26 mouse cellular contexts compared by ENCODE assay signal in the genomic region with DNA sequence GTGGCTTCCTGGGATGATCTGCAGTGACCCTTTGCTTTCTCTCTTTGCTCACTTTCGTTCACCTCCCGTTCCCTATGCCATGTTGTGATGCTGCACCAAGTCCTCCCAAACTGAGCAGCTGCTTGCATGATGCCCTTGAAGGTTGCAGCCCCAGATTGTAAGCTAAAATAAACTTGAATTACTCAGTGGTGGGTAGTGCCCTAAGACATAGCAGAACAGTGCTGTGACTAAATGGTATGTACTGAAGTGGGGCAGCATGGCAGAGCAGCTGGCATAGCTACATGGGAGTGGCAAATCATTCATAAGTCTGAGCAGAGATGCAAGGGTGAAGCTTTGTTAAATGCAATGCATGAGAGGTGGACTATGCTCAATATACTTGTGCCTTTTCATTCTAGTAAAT.
"Had no signal": no experiment of that assay in that cellular context is flagged by ENCODE, and none has a peak within 500 bp of the region (broad histone marks: within the 10 kb centered on the region; RNA-seq: fewer than 3 reads in every experiment).

No protein-coding gene starts in this region.

- H3K27ac ChIP-seq: heart, adult 2 months; heart, embryonic 13.5 days; heart, embryonic 15.5 days; hindbrain, embryonic 13.5 days; hindbrain, embryonic 15.5 days; hindbrain, postnatal 0 days; kidney, embryonic 15.5 days; kidney, postnatal 0 days; limb, embryonic 10.5 days; limb, embryonic 12.5 days; liver, embryonic 13.5 days; liver, embryonic 15.5 days had no signal

- H3K4me2 ChIP-seq: heart, embryonic 11.5 days; heart, embryonic 13.5 days; heart, embryonic 15.5 days; hindbrain, embryonic 13.5 days; hindbrain, embryonic 15.5 days; kidney, embryonic 15.5 days; limb, embryonic 12.5 days; liver, embryonic 11.5 days; liver, embryonic 13.5 days; liver, embryonic 15.5 days had no signal

- H3K4me1 ChIP-seq: heart, embryonic 13.5 days; heart, embryonic 15.5 days; hindbrain, embryonic 13.5 days; hindbrain, embryonic 15.5 days; kidney, embryonic 15.5 days; limb, embryonic 10.5 days; limb, embryonic 12.5 days; liver, embryonic 13.5 days; liver, embryonic 15.5 days had no signal

- H3K4me3 ChIP-seq: heart, adult 2 months; heart, embryonic 13.5 days; heart, embryonic 15.5 days; hindbrain, embryonic 13.5 days; hindbrain, embryonic 15.5 days; kidney, embryonic 15.5 days; limb, embryonic 10.5 days; limb, embryonic 12.5 days; liver, embryonic 13.5 days; liver, embryonic 15.5 days had no signal

- H3K9ac ChIP-seq: heart, embryonic 13.5 days; heart, embryonic 15.5 days; hindbrain, embryonic 13.5 days; hindbrain, embryonic 15.5 days; kidney, embryonic 15.5 days; limb, embryonic 12.5 days; liver, embryonic 13.5 days; liver, embryonic 15.5 days had no signal

- DNase-seq: gastrocnemius, postnatal 14 days; gastrocnemius, postnatal 36 days; heart, adult 11 months; heart, adult 2 months; heart, postnatal 14 days; heart, postnatal 36 days; kidney, adult 11 months; kidney, adult 2 months; kidney, adult 9 months; kidney, postnatal 14 days; kidney, postnatal 36 days; liver; liver, embryonic 13.5 days had no signal

- H3K9me3 ChIP-seq: heart, embryonic 13.5 days; heart, embryonic 15.5 days; hindbrain, embryonic 13.5 days; hindbrain, embryonic 15.5 days; kidney, embryonic 15.5 days; limb, embryonic 10.5 days; limb, embryonic 12.5 days; liver, embryonic 13.5 days; liver, embryonic 15.5 days had no signal

- ATAC-seq: hindbrain, postnatal 0 days; intestine, embryonic 16.5 days had no signal

- H3K36me3 ChIP-seq: heart, embryonic 13.5 days; heart, embryonic 15.5 days; hindbrain, embryonic 13.5 days; hindbrain, embryonic 15.5 days; kidney, embryonic 15.5 days; limb, embryonic 10.5 days; limb, embryonic 12.5 days; liver, embryonic 13.5 days; liver, embryonic 15.5 days had no signal

- H3K27me3 ChIP-seq: heart, embryonic 13.5 days; heart, embryonic 15.5 days; hindbrain, embryonic 13.5 days; hindbrain, embryonic 15.5 days; kidney, embryonic 15.5 days; limb, embryonic 12.5 days; liver, embryonic 13.5 days; liver, embryonic 15.5 days had no signal
